Mouse (Mus musculus) gastrocnemius, adult 18-20 months (tissue): ENCODE data around the gene Chst2. TPM values are rescaled to one million over a fixed set of nuclear protein-coding genes. Genes with fewer than 3 reads are reported as not detected.

Experiments used
- DNase-seq: peaks from one replicate; pipeline ENCODE4 v3.0.0; 2021; ENCODE audit warnings: low spot score
- total RNA-seq, 2 experiments: library from RNA; stranded (reverse); gene quantifications; 2 replicates each; pipeline ENCODE4 v1.2.3; 2021

The Chst2 gene
- total RNA-seq, 2 experiments from 2014 or later = 0.32 to 0.38 TPM

GRCm38 (mm10) chr9:95373741-95374140 lies 32.8 kb downstream of the Chst2 start:
- no peak for DNase-seq

GRCm38 (mm10) chr9:95365882-95366281 lies 40.6 kb downstream of the Chst2 start:
- no peak for DNase-seq

GRCm38 (mm10) chr9:95353829-95354391 lies 52.6 kb downstream of the Chst2 start:
- DNase-seq = no peak

GRCm38 (mm10) chr9:95351968-95352367 lies 54.6 kb downstream of the Chst2 start:
- no peak for DNase-seq

GRCm38 (mm10) chr9:95350550-95350949 lies 56.0 kb downstream of the Chst2 start:
- DNase-seq = no peak

Other genes with a start within 250 kb of the Chst2 start
- gene U2surp, start 105.3 kb upstream of the Chst2 start, total RNA-seq = 10 to 100 TPM; 25.1 to 29.3 TPM
- gene Paqr9, start 152.9 kb upstream of the Chst2 start, total RNA-seq = 1 to 10 TPM; 2.0 to 3.2 TPM
- gene Pcolce2, start 230.9 kb upstream of the Chst2 start, total RNA-seq = 10 to 100 TPM in 1 of 2 experiments, 1 to 10 TPM in 1; 7.6 to 10.6 TPM